Mouse (Mus musculus): ENCODE data around the gene Sarm1. TPM values are rescaled to one million over a fixed set of nuclear protein-coding genes. Genes with fewer than 3 reads are reported as not detected.

Gene Sarm1
- polyA plus RNA-seq, 1 experiment from 2014 or later: 0.89 TPM

DNA sequence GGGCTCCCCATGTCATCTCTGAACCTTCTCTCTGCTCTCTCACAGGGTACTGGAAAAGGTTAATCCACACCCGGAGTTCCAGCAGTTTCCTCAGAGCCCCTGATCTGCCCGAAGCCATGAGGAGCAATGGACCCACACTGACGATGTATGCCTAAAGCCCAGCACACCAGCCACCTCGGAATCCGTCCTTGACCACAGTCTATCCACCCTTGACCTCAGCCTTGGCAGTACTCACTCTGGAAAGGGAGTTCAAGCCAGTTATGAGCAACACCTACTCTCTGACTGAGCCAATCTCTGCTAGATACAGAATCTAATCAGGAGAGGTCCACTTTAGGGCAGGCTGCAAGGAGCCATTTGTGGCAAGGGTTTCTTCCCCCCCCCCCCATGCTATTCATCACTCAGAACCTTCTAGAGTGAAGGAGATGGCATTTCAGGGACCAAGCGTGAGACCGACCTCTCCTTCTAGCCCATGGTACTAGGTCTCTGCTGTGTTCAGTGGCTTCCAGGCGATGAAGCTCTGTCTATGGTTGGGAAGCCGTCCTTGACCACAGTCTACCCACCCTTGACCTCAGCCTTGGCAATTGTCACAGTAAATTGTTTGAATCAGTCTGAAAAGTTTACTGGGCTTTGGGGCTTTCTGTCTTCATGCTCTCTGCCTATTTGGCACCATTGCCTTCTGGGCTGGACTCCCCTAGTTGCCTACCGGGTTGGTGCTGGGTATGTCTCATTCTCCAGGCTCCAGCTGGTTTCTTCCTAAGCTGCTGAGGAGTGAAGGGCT is 26.0 kb downstream of the Sarm1 start:
- Histone ChIP-seq H3K9ac (ENCODE audit: low read length) (no peak overlapping the region), H3K4me3 (ENCODE audit: low read depth, low read length) (no peak overlapping the region), H3K9me3 (ENCODE audit: control insufficient read depth, low read length) (no peaks in the 10 kb centered on the region), H3K27ac (replicated peaks) (no peak overlapping the region), H3K4me2 (replicated peaks; ENCODE audit: low read depth) (no peak overlapping the region), H3K4me1 (replicated peaks; ENCODE audit: control insufficient read depth, insufficient read depth) (no peaks in the 10 kb centered on the region), H3K36me3 (ENCODE audit: control insufficient read depth, insufficient read depth, low read length) (no peaks in the 10 kb centered on the region), H3K27me3 (ENCODE audit: control insufficient read depth, insufficient read depth, low read length) (no peaks in the 10 kb centered on the region)
- DNase-seq (ENCODE audit: low spot score) (no peak), ATAC-seq (ENCODE audit: low FRiP score, low TSS enrichment) (no peak)
- WGBS: 86% methylated on average over 10 of the region's 10 CpGs
- TF ChIP-seq EP300 (optimal IDR thresholded peaks at IDR 0.05) (no peak), CTCF (IDR thresholded peaks at IDR 0.05; ENCODE audit: low read depth) (no peak)

DNA sequence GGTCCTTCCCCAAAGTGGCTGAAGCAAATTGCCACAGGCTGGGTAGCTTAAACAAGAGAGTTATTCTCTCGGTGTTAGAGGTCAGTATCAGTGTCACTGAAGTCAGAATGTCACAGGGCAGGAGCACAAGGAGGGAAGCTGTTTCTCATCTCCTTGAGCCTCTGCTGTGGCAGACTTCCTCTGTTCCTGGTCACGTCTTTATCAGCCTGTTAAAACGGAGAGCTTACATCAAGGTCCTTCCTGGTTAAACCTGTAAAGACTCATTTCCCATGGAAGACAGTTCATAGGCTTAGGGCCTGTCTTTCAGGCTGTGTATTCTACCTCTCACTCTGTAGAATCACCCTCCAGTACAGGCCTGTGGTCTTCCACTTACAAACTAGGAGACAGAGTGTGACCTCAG is 29.6 kb downstream of the Sarm1 start:
- Histone ChIP-seq H3K9me3 (ENCODE audit: control insufficient read depth, low read length) (no peaks in the 10 kb centered on the region), H3K4me1 (replicated peaks; ENCODE audit: control insufficient read depth, insufficient read depth) (no peaks in the 10 kb centered on the region), H3K27ac (replicated peaks) (no peak overlapping the region), H3K4me2 (replicated peaks; ENCODE audit: low read depth) (no peak overlapping the region), H3K36me3 (ENCODE audit: control insufficient read depth, insufficient read depth, low read length) (no peaks in the 10 kb centered on the region), H3K4me3 (ENCODE audit: low read depth, low read length) (no peak overlapping the region), H3K9ac (ENCODE audit: low read length) (no peak overlapping the region), H3K27me3 (ENCODE audit: control insufficient read depth, insufficient read depth, low read length) (no peaks in the 10 kb centered on the region)
- WGBS: 58% methylated on average over 3 of the region's 3 CpGs
- no peak for ATAC-seq (ENCODE audit: low FRiP score, low TSS enrichment)
- DNase-seq (ENCODE audit: low spot score): no peak
- no peak for TF ChIP-seq CTCF (IDR thresholded peaks at IDR 0.05; ENCODE audit: low read depth)
- TF ChIP-seq EP300 (optimal IDR thresholded peaks at IDR 0.05): no peak

- H3K4me2 ChIP-seq (replicated peaks; ENCODE audit: low read depth): no peak overlapping the region
- H3K9me3 ChIP-seq (ENCODE audit: control insufficient read depth, low read length): no peaks in the 10 kb centered on the region
- no peak overlapping the region for H3K27ac ChIP-seq (replicated peaks)
- H3K4me1 ChIP-seq (replicated peaks; ENCODE audit: control insufficient read depth, insufficient read depth): no peaks in the 10 kb centered on the region
- no peaks in the 10 kb centered on the region for H3K27me3 ChIP-seq (ENCODE audit: control insufficient read depth, insufficient read depth, low read length)
- no peak for DNase-seq (ENCODE audit: low spot score)
- no peak overlapping the region for H3K4me3 ChIP-seq (ENCODE audit: low read depth, low read length)
- no peak overlapping the region for H3K9ac ChIP-seq (ENCODE audit: low read length)
- no peak for ATAC-seq (ENCODE audit: low FRiP score, low TSS enrichment)
- 79% methylated on average over 7 of the region's 7 CpGs for WGBS
- no peak for TF ChIP-seq CTCF (IDR thresholded peaks at IDR 0.05; ENCODE audit: low read depth)
- no peak for TF ChIP-seq EP300 (optimal IDR thresholded peaks at IDR 0.05)
- H3K36me3 ChIP-seq (ENCODE audit: control insufficient read depth, insufficient read depth, low read length): no peaks in the 10 kb centered on the region
Measured at GRCm38 (mm10) chr11:78467515-78467914, 30.0 kb downstream of the Sarm1 start.

DNA sequence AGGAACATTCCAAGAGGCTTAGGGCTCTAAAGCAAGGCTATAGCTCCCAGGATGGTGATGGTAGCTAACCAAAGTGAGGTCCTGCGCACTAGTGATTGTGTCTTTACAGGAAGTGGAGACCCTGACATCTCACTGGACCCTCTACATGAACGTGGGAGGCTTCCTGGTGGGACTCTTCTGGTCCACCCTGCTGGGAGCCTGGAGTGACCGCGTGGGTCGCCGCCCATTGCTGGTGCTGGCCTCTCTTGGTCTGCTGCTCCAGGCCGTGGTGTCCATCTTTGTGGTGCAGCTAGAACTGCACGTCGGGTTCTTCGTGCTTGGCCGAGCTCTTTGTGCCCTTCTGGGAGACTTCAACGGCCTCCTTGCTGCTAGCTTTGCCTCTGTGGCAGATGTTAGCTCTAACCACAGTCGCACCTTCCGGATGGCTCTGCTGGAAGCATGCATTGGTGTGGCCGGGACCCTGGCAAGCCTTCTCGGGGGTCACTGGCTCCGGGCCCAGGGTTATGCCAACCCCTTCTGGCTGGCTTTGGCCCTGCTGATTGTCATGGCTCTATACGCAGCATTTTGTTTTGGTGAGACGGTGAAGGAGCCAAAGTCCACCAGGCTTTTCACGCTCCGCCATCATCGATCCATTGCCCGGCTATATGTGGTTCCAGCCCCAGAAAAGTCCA is 31.2 kb downstream of the Sarm1 start:
- no peaks in the 10 kb centered on the region for H3K36me3 ChIP-seq (ENCODE audit: control insufficient read depth, insufficient read depth, low read length)
- DNase-seq (ENCODE audit: low spot score) (no peak), ATAC-seq (ENCODE audit: low FRiP score, low TSS enrichment) (peak; percentile 7; the same call in 1 of the 2 replicates)
- H3K9ac ChIP-seq (ENCODE audit: low read length): peak overlapping the region; percentile 75; the same call in 1 of the 2 replicates
- no peak for TF ChIP-seq CTCF (IDR thresholded peaks at IDR 0.05; ENCODE audit: low read depth)
- no peak for TF ChIP-seq EP300 (optimal IDR thresholded peaks at IDR 0.05)
- H3K4me1 ChIP-seq (replicated peaks; ENCODE audit: control insufficient read depth, insufficient read depth): no peaks in the 10 kb centered on the region
- WGBS: 73% methylated on average over 23 of the region's 23 CpGs
- H3K9me3 ChIP-seq (ENCODE audit: control insufficient read depth, low read length): no peaks in the 10 kb centered on the region
- H3K4me2 ChIP-seq (replicated peaks; ENCODE audit: low read depth): peak overlapping the region; percentile 92
- H3K4me3 ChIP-seq (ENCODE audit: low read depth, low read length): peak overlapping the region; percentile 73
- H3K27ac ChIP-seq (replicated peaks): peak overlapping the region; percentile 91
- no peaks in the 10 kb centered on the region for H3K27me3 ChIP-seq (ENCODE audit: control insufficient read depth, insufficient read depth, low read length)

DNA sequence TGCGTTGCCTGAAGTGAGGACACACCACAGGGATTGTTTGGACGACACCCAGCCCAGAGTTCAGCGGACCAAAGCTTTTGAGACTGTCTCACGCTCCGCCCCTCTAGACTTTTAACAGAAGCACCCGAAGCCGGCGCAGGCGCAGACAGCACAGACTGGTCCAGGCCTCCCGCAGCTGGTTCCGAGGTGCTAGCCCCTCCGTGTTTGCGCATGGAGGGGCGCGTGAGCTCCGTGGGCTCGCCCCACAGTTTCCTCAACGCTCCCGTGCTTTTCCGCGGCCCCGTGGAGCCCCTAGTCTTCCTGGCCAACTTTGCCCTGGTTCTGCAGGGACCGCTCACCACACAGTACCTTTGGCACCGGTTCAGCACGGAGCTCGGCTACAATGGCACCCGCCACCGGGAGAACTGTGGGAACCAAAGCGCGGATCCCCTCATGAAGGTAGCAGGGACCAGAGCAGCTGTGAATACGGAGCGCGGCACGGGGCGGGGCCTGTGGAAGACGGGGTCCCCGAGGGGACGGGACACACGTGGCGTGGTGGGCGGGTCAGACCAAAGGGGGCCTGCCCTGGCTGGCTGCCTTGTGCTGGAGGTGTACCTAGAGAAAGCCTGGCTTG is 31.9 kb downstream of the Sarm1 start, which contains the start of gene Slc46a1:
Slc46a1 (plus strand) TSS at position 130 of the 613 bp plus-strand sequence.
- Histone ChIP-seq H3K9ac (ENCODE audit: low read length) (peak within 1 kb of the TSS; percentile 75), H3K36me3 (ENCODE audit: control insufficient read depth, insufficient read depth, low read length) (no peaks in the 10 kb centered on the region), H3K27ac (replicated peaks) (peak within 1 kb of the TSS; percentile 91), H3K4me1 (replicated peaks; ENCODE audit: control insufficient read depth, insufficient read depth) (no peaks in the 10 kb centered on the region), H3K4me2 (replicated peaks; ENCODE audit: low read depth) (peak within 1 kb of the TSS; percentile 92), H3K9me3 (ENCODE audit: control insufficient read depth, low read length) (no peaks in the 10 kb centered on the region), H3K27me3 (ENCODE audit: control insufficient read depth, insufficient read depth, low read length) (no peaks in the 10 kb centered on the region), H3K4me3 (ENCODE audit: low read depth, low read length) (peak within 1 kb of the TSS; percentile 73)
- ATAC-seq (ENCODE audit: low FRiP score, low TSS enrichment): peak; percentile 90
- WGBS: 1% methylated on average over 41 of the region's 41 CpGs
- DNase-seq (ENCODE audit: low spot score): peak; percentile 87
- TF ChIP-seq EP300 (optimal IDR thresholded peaks at IDR 0.05) (no peak), CTCF (IDR thresholded peaks at IDR 0.05; ENCODE audit: low read depth) (no peak)
